Mouse (Mus musculus) megakaryocyte, embryonic 14.5 days (primary cell): ENCODE measurements at regions not wholly inside any gene's neighbourhood (a gene's known extent, or its start where the extent isn't known, plus 50 kb on each side); places are given as distances from the start of the nearest gene placed in this dataset.
"Not testable (repeated sequence)": the region's sequence is repeated elsewhere in the genome, so short reads cannot be mapped to it uniquely, and the experiment has no call there.

Source experiments
- H3K27me3 ChIP-seq: replicated peaks from 2 replicates; pipeline ENCODE3; 2012; ENCODE audit warnings: inconsistent platforms
- H3K36me3 ChIP-seq: replicated peaks from 2 replicates; pipeline ENCODE3; 2012; ENCODE audit warnings: low read length, inconsistent platforms, mixed read lengths
- H3K4me1 ChIP-seq: 2 replicates; pipeline ENCODE4 v1.6.1; 2012; ENCODE audit warnings: inconsistent platforms
- H3K4me3 ChIP-seq: replicated peaks from 2 replicates; pipeline ENCODE3; 2012; ENCODE audit warnings: moderate library complexity, mild to moderate bottlenecking, inconsistent platforms
- H3K9me3 ChIP-seq: 2 replicates; pipeline ENCODE4 v1.6.1; 2012; ENCODE audit warnings: inconsistent platforms
- FLI1 ChIP-seq: IDR thresholded peaks from 2 replicates; pipeline ENCODE4 v1.6.1; 2012; ENCODE audit warnings: low read length, inconsistent platforms, mixed read lengths
- GATA1 ChIP-seq: IDR thresholded peaks from 3 replicates; pipeline ENCODE4 v1.6.1; 2012; ENCODE audit warnings: mixed read lengths, low read length, inconsistent platforms, borderline replicate concordance

GRCm38 (mm10) chr6:66414822-66415221, 120.4 kb upstream of the Mad2l1 start:
- Histone ChIP-seq H3K4me3 (peak overlapping the region; percentile 28), H3K9me3 (no peaks in the 10 kb centered on the region), H3K36me3 (no peaks in the 10 kb centered on the region), H3K4me1 (peaks cover 8% of the 10 kb centered on the region), H3K27me3 (no peaks in the 10 kb centered on the region)
- TF ChIP-seq GATA1 (no peak), FLI1 (no peak)

GRCm38 (mm10) chr6:66419452-66420041, 115.6 kb upstream of the Mad2l1 start:
- Histone ChIP-seq H3K4me3 (no peak overlapping the region), H3K27me3 (peaks cover 2% of the 10 kb centered on the region), H3K9me3 (no peaks in the 10 kb centered on the region), H3K36me3 (no peaks in the 10 kb centered on the region), H3K4me1 (peaks cover 6% of the 10 kb centered on the region)
- no peak for TF ChIP-seq GATA1

GRCm38 (mm10) chr6:66428370-66428769, 106.8 kb upstream of the Mad2l1 start:
- Histone ChIP-seq H3K27me3 (peaks cover 2% of the 10 kb centered on the region), H3K4me1 (no peaks in the 10 kb centered on the region), H3K9me3 (peaks cover 8% of the 10 kb centered on the region; the same call in 1 of the 2 replicates), H3K36me3 (no peaks in the 10 kb centered on the region), H3K4me3 (no peak overlapping the region)
- TF ChIP-seq GATA1, result no peak
- TF ChIP-seq FLI1, result no peak

GRCm38 (mm10) chr6:66450408-66450807, 84.8 kb upstream of the Mad2l1 start:
- not testable (repeated sequence) for H3K4me3 ChIP-seq, H3K9me3 ChIP-seq, H3K27me3 ChIP-seq, H3K36me3 ChIP-seq
- peaks cover 14% of the 10 kb centered on the region for H3K4me1 ChIP-seq

- Histone ChIP-seq H3K4me3 (no peak overlapping the region), H3K9me3 (no peaks in the 10 kb centered on the region), H3K4me1 (peaks cover 29% of the 10 kb centered on the region), H3K27me3 (no peaks in the 10 kb centered on the region), H3K36me3 (no peaks in the 10 kb centered on the region)
- TF ChIP-seq GATA1, result no peak
- no peak for TF ChIP-seq FLI1
These were observed 77.0 kb upstream of the Mad2l1 start for GRCm38 (mm10) chr6:66458172-66458571.

GRCm38 (mm10) chr6:66464540-66464939, 70.7 kb upstream of the Mad2l1 start:
- Histone ChIP-seq H3K4me3 (no peak overlapping the region), H3K9me3 (no peaks in the 10 kb centered on the region), H3K36me3 (no peaks in the 10 kb centered on the region), H3K4me1 (peaks cover 13% of the 10 kb centered on the region), H3K27me3 (no peaks in the 10 kb centered on the region)
- TF ChIP-seq FLI1 (no peak), GATA1 (no peak)

GRCm38 (mm10) chr6:66465137-66465853, 69.9 kb upstream of the Mad2l1 start:
- TF ChIP-seq GATA1, result no peak
- no peak for TF ChIP-seq FLI1
- H3K36me3 ChIP-seq, result no peaks in the 10 kb centered on the region
- H3K27me3 ChIP-seq, result no peaks in the 10 kb centered on the region
- H3K4me3 ChIP-seq, result peak overlapping the region; percentile 38
- H3K4me1 ChIP-seq, result peaks cover 13% of the 10 kb centered on the region
- no peaks in the 10 kb centered on the region for H3K9me3 ChIP-seq

- Histone ChIP-seq H3K4me1 (peaks cover 19% of the 10 kb centered on the region), H3K9me3 (no peaks in the 10 kb centered on the region), H3K36me3 (no peaks in the 10 kb centered on the region), H3K27me3 (no peaks in the 10 kb centered on the region), H3K4me3 (no peak overlapping the region)
- TF ChIP-seq GATA1 (no peak), FLI1 (no peak)
These were observed 68.4 kb upstream of the Mad2l1 start for GRCm38 (mm10) chr6:66466757-66467156.

- no peaks in the 10 kb centered on the region for H3K9me3 ChIP-seq
These were observed 64.5 kb upstream of the Mad2l1 start for GRCm38 (mm10) chr6:66470627-66471249.

GRCm38 (mm10) chr6:66471786-66472185, 63.4 kb upstream of the Mad2l1 start:
- no peaks in the 10 kb centered on the region for H3K36me3 ChIP-seq
- TF ChIP-seq GATA1 (no peak), FLI1 (no peak)
- H3K27me3 ChIP-seq, result no peaks in the 10 kb centered on the region
- no peaks in the 10 kb centered on the region for H3K9me3 ChIP-seq
- peaks cover 8% of the 10 kb centered on the region; the same call in 1 of the 2 replicates for H3K4me1 ChIP-seq
- H3K4me3 ChIP-seq, result no peak overlapping the region

More at GRCm38 (mm10) chr6:66470627-66471249, 64.5 kb upstream of the Mad2l1 start:
- H3K36me3 ChIP-seq, result no peaks in the 10 kb centered on the region
- no peak for TF ChIP-seq FLI1
- no peak for TF ChIP-seq GATA1
- no peaks in the 10 kb centered on the region for H3K27me3 ChIP-seq
- no peak overlapping the region for H3K4me3 ChIP-seq
- H3K4me1 ChIP-seq, result peaks cover 8% of the 10 kb centered on the region; the same call in 1 of the 2 replicates
